Mouse (Mus musculus) embryonic fibroblast, embryonic 13.5 days (primary cell): ENCODE measurements around the gene Anks1. TPM values are rescaled to one million over a fixed set of nuclear protein-coding genes. Genes with fewer than 3 reads are reported as not detected.

Experiments
- H3K27ac ChIP-seq: 2 replicates; pipeline ENCODE4 v1.5.1; 2012; ENCODE audit warnings: low read length, control low read depth, inconsistent platforms; ENCODE audit not compliant: insufficient read depth
- H3K4me1 ChIP-seq: 2 replicates; pipeline ENCODE4 v1.6.1; 2011; ENCODE audit warnings: low read length; ENCODE audit not compliant: control insufficient read depth, insufficient read depth
- H3K4me3 ChIP-seq: 2 replicates; pipeline ENCODE4 v1.5.1; 2011; ENCODE audit warnings: mild to moderate bottlenecking, control low read depth, low read length; ENCODE audit not compliant: insufficient read depth
- CTCF ChIP-seq: IDR thresholded peaks from 2 replicates; pipeline ENCODE4 v1.5.1; 2011; ENCODE audit warnings: mild to moderate bottlenecking, control low read depth, low read length, moderate library complexity, borderline replicate concordance; ENCODE audit not compliant: insufficient read depth
- POLR2A ChIP-seq: IDR thresholded peaks from 2 replicates; pipeline ENCODE4 v1.6.1; 2011; ENCODE audit warnings: low read depth, mild to moderate bottlenecking, control low read depth, low read length, moderate library complexity
- polyA plus RNA-seq: library from polyadenylated mRNA; stranded (reverse); fragments of >200 nt; gene quantifications from 2 replicates; pipeline ENCODE4 v1.2.4, GENCODE M21; 2011; ENCODE audit warnings: low read depth; ENCODE audit not compliant: missing spikeins, insufficient read length

The Anks1 gene
- polyA plus RNA-seq, 1 experiment = 12.7 TPM

GRCm38 (mm10) chr17:28061472-28061871, 152.4 kb downstream of the Anks1 start:
- Histone ChIP-seq H3K4me1 (no peaks in the 10 kb centered on the region), H3K4me3 (no peak overlapping the region), H3K27ac (no peak overlapping the region)
- TF ChIP-seq POLR2A (no peak), CTCF (peak; percentile 79)

GRCm38 (mm10) chr17:28062710-28063109, 153.6 kb downstream of the Anks1 start:
- H3K4me3 ChIP-seq = no peak overlapping the region
- H3K4me1 ChIP-seq = no peaks in the 10 kb centered on the region
- TF ChIP-seq POLR2A = no peak
- TF ChIP-seq CTCF = no peak
- no peak overlapping the region for H3K27ac ChIP-seq

GRCm38 (mm10) chr17:28063163-28063562, 154.1 kb downstream of the Anks1 start:
- no peak for TF ChIP-seq POLR2A
- no peak for TF ChIP-seq CTCF
- Histone ChIP-seq H3K4me3 (no peak overlapping the region), H3K27ac (no peak overlapping the region), H3K4me1 (no peaks in the 10 kb centered on the region)

- H3K27ac ChIP-seq = no peak overlapping the region
- no peaks in the 10 kb centered on the region for H3K4me1 ChIP-seq
- TF ChIP-seq CTCF = no peak
- no peak for TF ChIP-seq POLR2A
- no peak overlapping the region for H3K4me3 ChIP-seq
Observed at GRCm38 (mm10) chr17:28067303-28067702, 158.2 kb downstream of the Anks1 start.

DNA sequence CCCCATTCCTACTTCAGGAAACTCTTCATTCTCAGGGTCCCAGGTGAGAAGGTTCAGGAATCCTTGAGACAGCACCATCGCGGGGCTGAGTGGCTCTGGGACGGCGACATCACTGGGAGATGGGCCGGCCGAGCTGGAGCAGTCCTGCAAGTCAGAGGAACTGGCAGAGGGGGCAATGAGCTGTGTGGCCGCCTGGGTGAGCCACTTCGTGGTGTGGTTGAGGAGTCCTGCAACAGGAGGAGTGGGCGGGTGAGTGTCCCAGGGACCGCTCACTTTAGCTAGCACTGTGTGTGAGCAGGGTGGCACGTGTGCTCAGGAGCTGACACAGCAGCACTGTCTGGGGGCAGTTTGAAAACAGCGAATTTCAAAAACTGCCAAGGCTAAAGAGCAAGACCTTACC, 160.3 kb downstream of the Anks1 start:
- Histone ChIP-seq H3K27ac (no peak overlapping the region), H3K4me1 (no peaks in the 10 kb centered on the region), H3K4me3 (no peak overlapping the region)
- no peak for TF ChIP-seq CTCF
- no peak for TF ChIP-seq POLR2A

- no peaks in the 10 kb centered on the region for H3K4me1 ChIP-seq
- no peak overlapping the region for H3K27ac ChIP-seq
- no peak overlapping the region for H3K4me3 ChIP-seq
- TF ChIP-seq CTCF (no peak), POLR2A (no peak)
Observed at GRCm38 (mm10) chr17:28070256-28070655, 161.2 kb downstream of the Anks1 start.

- Histone ChIP-seq H3K27ac (no peak overlapping the region), H3K4me1 (no peaks in the 10 kb centered on the region), H3K4me3 (no peak overlapping the region)
- TF ChIP-seq POLR2A (no peak), CTCF (no peak)
Observed at GRCm38 (mm10) chr17:28072730-28073129, 163.6 kb downstream of the Anks1 start.

GRCm38 (mm10) chr17:28074486-28074885, 165.4 kb downstream of the Anks1 start:
- H3K27ac ChIP-seq = no peak overlapping the region
- H3K4me3 ChIP-seq = no peak overlapping the region
- H3K4me1 ChIP-seq = no peaks in the 10 kb centered on the region
- TF ChIP-seq CTCF (no peak), POLR2A (no peak)

DNA sequence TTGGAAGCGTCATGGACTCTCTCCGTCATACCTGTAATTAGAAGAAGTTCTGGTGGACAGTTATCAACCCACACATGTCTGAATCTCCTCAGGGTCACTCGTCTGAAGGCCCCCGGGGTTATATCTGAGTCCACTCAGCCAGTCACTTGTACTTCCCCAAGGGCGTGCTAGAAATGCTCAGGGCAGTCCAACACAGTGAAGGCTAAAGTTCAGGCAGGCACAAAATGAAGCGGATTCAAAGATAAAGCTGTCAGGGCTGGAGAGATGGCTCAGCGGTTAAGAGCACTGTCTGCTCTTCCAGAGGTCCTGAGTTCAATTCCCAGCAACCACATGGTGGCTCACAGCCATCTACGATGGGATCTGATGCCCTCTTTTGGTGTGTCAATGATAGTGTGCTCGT, 168.9 kb downstream of the Anks1 start:
- no peak overlapping the region for H3K27ac ChIP-seq
- no peaks in the 10 kb centered on the region for H3K4me1 ChIP-seq
- TF ChIP-seq POLR2A (no peak), CTCF (no peak)
- no peak overlapping the region for H3K4me3 ChIP-seq

GRCm38 (mm10) chr17:28079618-28080017, 170.5 kb downstream of the Anks1 start:
- Histone ChIP-seq H3K27ac (no peak overlapping the region), H3K4me1 (no peaks in the 10 kb centered on the region), H3K4me3 (peak overlapping the region; percentile 61)

DNA sequence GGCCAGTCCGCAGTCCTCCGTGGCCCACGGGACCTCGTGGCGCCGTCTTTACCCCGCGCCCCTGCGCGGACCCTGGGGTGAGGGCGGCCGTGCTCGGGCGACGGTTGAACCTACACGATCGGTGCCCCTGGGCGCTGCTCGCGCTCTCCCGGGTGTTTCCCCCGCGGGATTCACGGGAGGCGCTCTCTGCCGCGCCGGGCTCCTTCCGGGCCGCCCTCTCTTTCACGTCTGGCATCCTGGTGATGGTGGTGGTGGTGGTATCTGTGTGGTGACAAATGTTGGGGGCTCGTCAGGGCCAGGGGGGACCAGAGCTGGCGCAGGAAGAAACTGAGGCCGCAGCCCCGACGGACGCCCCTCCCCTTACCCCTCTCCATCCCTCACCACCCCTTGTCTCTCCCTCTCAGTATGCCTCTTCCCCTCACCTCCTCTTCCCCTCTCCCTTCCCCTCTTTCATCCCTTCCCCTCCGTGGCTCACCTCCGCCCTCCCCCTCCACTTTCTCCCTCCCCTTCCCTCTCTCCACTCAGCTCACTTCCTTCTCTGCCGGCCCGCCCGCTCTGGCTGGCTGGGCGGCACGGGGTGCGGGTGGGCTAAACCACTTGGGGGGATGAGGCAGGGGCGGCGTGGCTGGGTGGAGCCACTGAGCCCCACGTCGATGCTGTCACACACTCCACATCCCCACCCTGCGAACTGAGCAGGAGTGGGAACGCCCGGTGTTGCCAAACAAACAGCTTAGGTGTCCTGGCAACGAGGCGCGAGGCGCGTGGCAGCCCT, 171.1 kb downstream of the Anks1 start, which contains the start of gene Tcp11:
Gene Tcp11 (minus strand): TSS at position 595 of the 772 bp plus-strand sequence.
- peak within 1 kb of the TSS; percentile 61 for H3K4me3 ChIP-seq
- H3K27ac ChIP-seq = no peak within 1 kb of the TSS
- H3K4me1 ChIP-seq = no peaks in the 10 kb centered on the region
- TF ChIP-seq CTCF = no peak

More at GRCm38 (mm10) chr17:28079618-28080017, 170.5 kb downstream of the Anks1 start:
- TF ChIP-seq POLR2A (no peak), CTCF (peak; percentile 95)
